Mouse (Mus musculus): ENCODE data around the gene Endov.

GRCm38 (mm10) chr11:119540560-119540959 lies 49.4 kb downstream of the Endov start:
- TF ChIP-seq POLR2A (IDR thresholded peaks at IDR 0.05; ENCODE audit: insufficient read length, low read depth) = no peak
- TF ChIP-seq USF1 (IDR thresholded peaks at IDR 0.05; ENCODE audit: low read depth) = no peak
- TF ChIP-seq MYOD1 (IDR thresholded peaks at IDR 0.05; ENCODE audit: control insufficient read depth in 1 of 3, insufficient read length in 2 of 3, low read depth in 2 of 3) = no peak
- no peak for TF ChIP-seq TCF3 (IDR thresholded peaks at IDR 0.05; ENCODE audit: insufficient read length, low read depth)
- no peak for TF ChIP-seq E2F4 (IDR thresholded peaks at IDR 0.05; ENCODE audit: insufficient read depth)
- no peak for TF ChIP-seq TCF12 (IDR thresholded peaks at IDR 0.05; ENCODE audit: insufficient read depth, poor library complexity, severe bottlenecking)
- no peak for TF ChIP-seq POLR2AphosphoS2 (IDR thresholded peaks at IDR 0.05; ENCODE audit: insufficient read length, low read depth)
- no peak for TF ChIP-seq SRF (IDR thresholded peaks at IDR 0.05; ENCODE audit: control insufficient read depth, insufficient read length, low read depth)
- TF ChIP-seq MAX (IDR thresholded peaks at IDR 0.05; ENCODE audit: low read depth) = no peak
- TF ChIP-seq CEBPB (IDR thresholded peaks at IDR 0.05; ENCODE audit: insufficient read depth, poor library complexity, severe bottlenecking) = no peak

All from myocyte (in vitro differentiated cells).